Mouse (Mus musculus) midbrain, embryonic 13.5 days (tissue): Measurements from ENCODE around the gene A2ml1. TPM values are rescaled to one million over a fixed set of nuclear protein-coding genes. Genes with fewer than 3 reads are reported as not detected.

Experiments
- ATAC-seq: fragments of 200-750 bp; cut with Nextera tagmentation; 2 replicates; pipeline ENCODE4 v1.8.0; 2017; ENCODE audit warnings: mild to moderate bottlenecking, moderate TSS enrichment, moderate library complexity
- H3K27ac ChIP-seq: fragments of 300-500 bp; sonication (generic); 2 replicates; pipeline ENCODE4 v1.5.1; 2015; ENCODE audit warnings: inconsistent platforms, mild to moderate bottlenecking, moderate library complexity
- H3K27me3 ChIP-seq: fragments of 300-500 bp; sonication (generic); 2 replicates; pipeline ENCODE4 v1.6.1; 2015; ENCODE audit warnings: mild to moderate bottlenecking, inconsistent platforms
- H3K36me3 ChIP-seq: fragments of 300-500 bp; sonication (generic); 2 replicates; pipeline ENCODE4 v1.6.1; 2015; ENCODE audit warnings: mild to moderate bottlenecking, inconsistent platforms
- H3K4me1 ChIP-seq: fragments of 300-500 bp; sonication (generic); replicated peaks from 2 replicates; pipeline ENCODE4 v1.6.1; 2015; ENCODE audit warnings: inconsistent platforms
- H3K4me2 ChIP-seq: fragments of 300-500 bp; sonication (generic); replicated peaks from 2 replicates; pipeline ENCODE4 v1.6.1; 2015; ENCODE audit warnings: moderate library complexity, mild to moderate bottlenecking, inconsistent platforms
- H3K4me3 ChIP-seq: fragments of 300-500 bp; sonication (generic); replicated peaks from 2 replicates; pipeline ENCODE4 v1.5.1; 2015; ENCODE audit warnings: mild to moderate bottlenecking, inconsistent platforms
- H3K9ac ChIP-seq: fragments of 300-500 bp; sonication (generic); replicated peaks from 2 replicates; pipeline ENCODE4 v1.6.1; 2015; ENCODE audit warnings: mild to moderate bottlenecking, inconsistent platforms
- H3K9me3 ChIP-seq: fragments of 300-500 bp; sonication (generic); 2 replicates; pipeline ENCODE4 v1.6.1; 2016; ENCODE audit warnings: mild to moderate bottlenecking, inconsistent platforms
- WGBS: fragments of 180-500 bp; shearing (Covaris S2); methylation state at CpG from one replicate; pipeline ENCODE4 v1.1.7; 2015; 5-methylcytosine and 5-hydroxymethylcytosine counted together
- polyA plus RNA-seq: library from polyadenylated mRNA; unstranded; fragments of >200 nt; fragmentation: Nextera tagmentation; extraction: Ambion mirVana; gene quantifications from 2 replicates; pipeline ENCODE4 v1.2.1, GENCODE M21; 2015

The A2ml1 gene
- polyA plus RNA-seq, 1 experiment from 2014 or later, result 0.32 TPM

GRCm38 (mm10) chr6:128598256-128599047 lies 17.0 kb upstream of the A2ml1 start:
- Histone ChIP-seq H3K4me2 (no peak overlapping the region), H3K9me3 (no peaks in the 10 kb centered on the region), H3K4me1 (peaks cover 11% of the 10 kb centered on the region), H3K27me3 (no peaks in the 10 kb centered on the region), H3K27ac (no peak overlapping the region), H3K36me3 (no peaks in the 10 kb centered on the region), H3K4me3 (no peak overlapping the region), H3K9ac (no peak overlapping the region)
- 60% methylated on average over 2 of the region's 2 CpGs for WGBS
- ATAC-seq, result no peak

- peak; percentile 96 for ATAC-seq
- Histone ChIP-seq H3K9me3 (no peaks in the 10 kb centered on the region), H3K27ac (no peak overlapping the region), H3K4me1 (peaks cover 6% of the 10 kb centered on the region), H3K36me3 (no peaks in the 10 kb centered on the region), H3K27me3 (no peaks in the 10 kb centered on the region), H3K4me3 (0 out of 2 replicates have a peak overlapping the region, but pooled peaks have one; percentile 2), H3K4me2 (peak overlapping the region; percentile 34), H3K9ac (no peak overlapping the region)
- WGBS, result 40% methylated on average over 9 of the region's 9 CpGs
Observed at GRCm38 (mm10) chr6:128597121-128597522, 15.7 kb upstream of the A2ml1 start.

- no peak for ATAC-seq
- no peaks in the 10 kb centered on the region for H3K9me3 ChIP-seq
- H3K9ac ChIP-seq, result no peak overlapping the region
- no peak overlapping the region for H3K27ac ChIP-seq
- H3K27me3 ChIP-seq, result no peaks in the 10 kb centered on the region
- H3K4me3 ChIP-seq, result no peak overlapping the region
- H3K36me3 ChIP-seq, result no peaks in the 10 kb centered on the region
- 91% methylated on average over 9 of the region's 9 CpGs for WGBS
- H3K4me2 ChIP-seq, result no peak overlapping the region
- peaks cover 4% of the 10 kb centered on the region for H3K4me1 ChIP-seq
Observed at GRCm38 (mm10) chr6:128594651-128595050, 13.2 kb upstream of the A2ml1 start.

- Histone ChIP-seq H3K9me3 (no peaks in the 10 kb centered on the region), H3K9ac (no peak overlapping the region), H3K4me1 (no peaks in the 10 kb centered on the region), H3K4me2 (no peak overlapping the region), H3K4me3 (no peak overlapping the region), H3K27me3 (no peaks in the 10 kb centered on the region), H3K27ac (no peak overlapping the region), H3K36me3 (no peaks in the 10 kb centered on the region)
- ATAC-seq, result no peak
- WGBS, result 41% methylated on average over 4 of the region's 4 CpGs
Observed at GRCm38 (mm10) chr6:128589426-128589825, 8.0 kb upstream of the A2ml1 start.

GRCm38 (mm10) chr6:128587619-128588018 lies 6.2 kb upstream of the A2ml1 start:
- Histone ChIP-seq H3K4me1 (no peaks in the 10 kb centered on the region), H3K9ac (no peak overlapping the region), H3K27ac (no peak overlapping the region), H3K36me3 (no peaks in the 10 kb centered on the region), H3K4me2 (no peak overlapping the region), H3K27me3 (no peaks in the 10 kb centered on the region), H3K9me3 (no peaks in the 10 kb centered on the region), H3K4me3 (no peak overlapping the region)
- 88% methylated on average over 6 of the region's 6 CpGs for WGBS
- ATAC-seq, result no peak

- 80% methylated on average over 11 of the region's 11 CpGs for WGBS
- H3K9ac ChIP-seq, result no peak overlapping the region
- H3K9me3 ChIP-seq, result no peaks in the 10 kb centered on the region
- H3K4me1 ChIP-seq, result no peaks in the 10 kb centered on the region
- H3K4me3 ChIP-seq, result no peak overlapping the region
- ATAC-seq, result no peak
- H3K4me2 ChIP-seq, result no peak overlapping the region
- no peaks in the 10 kb centered on the region for H3K36me3 ChIP-seq
- no peak overlapping the region for H3K27ac ChIP-seq
- H3K27me3 ChIP-seq, result no peaks in the 10 kb centered on the region
Observed at GRCm38 (mm10) chr6:128585642-128586245, 4.3 kb upstream of the A2ml1 start.

GRCm38 (mm10) chr6:128584070-128584660 lies 2.8 kb upstream of the A2ml1 start:
- Histone ChIP-seq H3K9ac (no peak overlapping the region), H3K4me1 (no peaks in the 10 kb centered on the region), H3K27me3 (no peaks in the 10 kb centered on the region), H3K9me3 (no peaks in the 10 kb centered on the region), H3K36me3 (no peaks in the 10 kb centered on the region), H3K4me2 (no peak overlapping the region), H3K27ac (no peak overlapping the region), H3K4me3 (no peak overlapping the region)
- 24% methylated on average over 10 of the region's 10 CpGs for WGBS
- 0 out of 2 replicates have a peak, but pooled peaks have one; percentile 60 for ATAC-seq

GRCm38 (mm10) chr6:128577301-128577700 lies 4.1 kb downstream of the A2ml1 start:
- no peaks in the 10 kb centered on the region for H3K4me1 ChIP-seq
- H3K4me3 ChIP-seq, result no peak overlapping the region
- no peak overlapping the region for H3K9ac ChIP-seq
- H3K4me2 ChIP-seq, result no peak overlapping the region
- H3K9me3 ChIP-seq, result no peaks in the 10 kb centered on the region
- H3K27me3 ChIP-seq, result no peaks in the 10 kb centered on the region
- ATAC-seq, result no peak
- H3K27ac ChIP-seq, result no peak overlapping the region
- no peaks in the 10 kb centered on the region for H3K36me3 ChIP-seq
- 86% methylated on average over 9 of the region's 9 CpGs for WGBS

- no peaks in the 10 kb centered on the region for H3K27me3 ChIP-seq
- ATAC-seq, result no peak
- H3K9ac ChIP-seq, result no peak overlapping the region
- no peak overlapping the region for H3K4me3 ChIP-seq
- H3K27ac ChIP-seq, result no peak overlapping the region
- WGBS, result 95% methylated on average over 11 of the region's 11 CpGs
- no peaks in the 10 kb centered on the region for H3K9me3 ChIP-seq
- no peaks in the 10 kb centered on the region for H3K36me3 ChIP-seq
- H3K4me1 ChIP-seq, result no peaks in the 10 kb centered on the region
- H3K4me2 ChIP-seq, result no peak overlapping the region
Observed at GRCm38 (mm10) chr6:128566589-128566988, 14.8 kb downstream of the A2ml1 start.

GRCm38 (mm10) chr6:128554049-128554448 lies 27.4 kb downstream of the A2ml1 start:
- no peaks in the 10 kb centered on the region for H3K36me3 ChIP-seq
- 92% methylated on average over 7 of the region's 7 CpGs for WGBS
- H3K27me3 ChIP-seq, result no peaks in the 10 kb centered on the region
- ATAC-seq, result no peak
- no peak overlapping the region for H3K9ac ChIP-seq
- no peaks in the 10 kb centered on the region for H3K4me1 ChIP-seq
- H3K27ac ChIP-seq, result no peak overlapping the region
- no peak overlapping the region for H3K4me3 ChIP-seq
- no peaks in the 10 kb centered on the region for H3K9me3 ChIP-seq
- no peak overlapping the region for H3K4me2 ChIP-seq

GRCm38 (mm10) chr6:128549463-128550452 lies 31.6 kb downstream of the A2ml1 start:
- Histone ChIP-seq H3K9me3 (no peaks in the 10 kb centered on the region), H3K27me3 (no peaks in the 10 kb centered on the region), H3K9ac (no peak overlapping the region), H3K4me3 (no peak overlapping the region), H3K4me2 (no peak overlapping the region), H3K27ac (no peak overlapping the region), H3K36me3 (no peaks in the 10 kb centered on the region), H3K4me1 (no peaks in the 10 kb centered on the region)
- WGBS, result 75% methylated on average over 15 of the region's 15 CpGs
- ATAC-seq, result no peak
